Mouse (Mus musculus) kidney, postnatal 25 days (tissue): Measurements from ENCODE around the gene Vax1.

Experiments used
- DNase-seq, 2 experiments: peaks; one replicate each; pipeline ENCODE4 v3.0.0; 2021; ENCODE audit warnings: mixed read lengths in 2 of 2

The Vax1 gene

GRCm38 (mm10) chr19:59169936-59170765 is at the start of gene Vax1:
Gene Vax1, minus strand, starts transcription at chr19:59170056.
- DNase-seq: peak in 1 of 2 experiments; percentile 10

DNA sequence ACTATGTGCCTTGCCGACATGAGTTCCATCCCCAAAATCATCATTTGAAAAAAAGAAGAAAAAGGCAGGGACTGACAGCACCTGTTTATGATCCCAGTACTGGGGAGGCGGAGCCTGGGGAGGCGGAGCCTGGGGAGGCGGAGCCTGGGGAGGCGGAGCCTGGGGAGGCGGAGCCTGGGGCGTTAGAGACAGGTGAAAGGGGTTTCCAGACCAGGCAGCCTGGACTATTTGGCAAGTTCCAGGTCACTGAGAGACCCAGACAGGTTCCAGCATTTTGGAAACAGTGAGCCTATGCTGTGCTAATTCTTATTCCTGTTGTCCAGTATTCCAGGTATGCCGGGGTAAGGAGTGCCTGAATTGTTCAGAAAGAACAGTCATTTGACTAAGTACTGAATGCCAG is 49.1 kb upstream of the Vax1 start, which contains the start of gene Kcnk18:
Gene Kcnk18, plus strand, starts transcription at position 224 of the 400 bp plus-strand sequence.
- peak in 1 of 2 experiments; percentile 19 for DNase-seq

DNA sequence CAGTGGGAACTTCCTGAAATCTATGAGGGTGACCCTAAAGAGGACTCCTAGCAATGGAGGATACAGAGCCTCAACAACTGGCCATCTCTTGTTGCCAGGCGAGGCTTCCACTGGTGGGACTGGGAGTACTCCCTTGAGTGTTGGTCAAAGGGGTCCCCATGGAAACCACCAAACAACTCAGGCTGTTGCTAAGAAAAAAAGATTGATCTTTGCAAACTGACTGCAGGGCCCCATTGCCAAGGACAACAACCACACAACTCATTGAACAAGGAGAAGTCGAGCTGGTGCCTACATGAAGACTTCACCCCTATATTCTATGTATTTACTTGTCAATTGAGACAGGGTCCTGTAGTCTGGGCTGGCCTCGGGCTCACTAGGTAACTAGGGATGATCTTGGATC is 47.0 kb upstream of the Vax1 start:
- DNase-seq: no peak

DNA sequence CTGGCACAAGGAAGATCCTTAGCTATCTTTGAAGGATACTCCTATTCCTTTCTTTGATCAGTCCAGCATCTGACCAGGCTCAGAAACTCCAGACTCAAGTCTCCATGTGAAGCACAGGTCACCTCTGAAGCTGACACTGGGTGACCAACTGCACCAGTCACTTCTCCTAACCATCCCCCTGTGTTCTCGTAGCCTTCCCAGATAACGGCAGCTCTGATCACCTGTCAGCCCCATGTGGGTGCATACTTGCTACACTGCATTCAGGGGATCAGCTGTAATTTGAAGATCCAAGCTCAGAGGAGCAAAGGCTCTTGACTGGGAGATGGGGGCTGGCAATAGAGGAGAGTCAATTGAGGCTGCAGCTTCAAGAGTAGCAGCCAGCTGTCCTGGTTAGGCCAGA is 39.1 kb upstream of the Vax1 start:
- DNase-seq: no peak

DNA sequence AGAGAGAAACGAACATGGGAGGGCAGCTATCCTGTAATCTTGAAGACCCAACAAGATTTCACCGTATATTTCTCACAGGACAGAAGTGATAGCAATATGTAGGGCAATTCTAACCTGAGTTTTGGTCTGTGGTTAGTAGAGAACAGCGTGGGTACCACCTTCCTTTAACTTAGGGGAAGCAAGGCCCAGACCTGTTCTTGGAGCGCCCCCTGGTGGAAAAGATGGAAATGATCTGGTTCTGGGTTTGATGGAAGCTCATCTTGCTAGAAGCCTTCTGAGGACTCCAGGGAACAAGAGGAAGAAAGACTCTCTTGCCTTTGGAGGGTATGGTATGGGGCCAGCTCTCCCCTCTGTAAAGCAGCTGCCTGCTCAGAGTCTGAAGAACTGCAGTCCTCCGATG is 38.6 kb upstream of the Vax1 start:
- DNase-seq: peak; percentile 41 to 76

DNA sequence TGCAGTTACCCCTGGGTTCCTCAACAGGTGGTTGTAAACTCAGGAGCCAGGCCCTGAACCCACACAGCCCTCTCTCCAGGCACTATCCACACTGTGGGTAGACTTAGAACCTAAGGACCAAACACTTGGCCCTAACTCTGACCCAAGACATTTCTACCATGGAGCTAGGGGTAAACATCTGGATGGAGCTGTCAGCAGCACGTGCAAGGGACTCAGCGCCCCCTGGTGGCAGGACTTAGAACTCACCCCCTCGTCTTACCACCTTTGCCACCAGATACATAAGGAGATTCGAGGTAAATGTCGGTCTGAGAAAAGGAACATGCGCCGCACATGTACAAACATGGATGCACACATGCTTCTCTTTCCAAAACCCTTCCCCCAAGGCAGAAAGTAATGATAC is 28.3 kb upstream of the Vax1 start:
- DNase-seq: peak; percentile 75 to 87

DNA sequence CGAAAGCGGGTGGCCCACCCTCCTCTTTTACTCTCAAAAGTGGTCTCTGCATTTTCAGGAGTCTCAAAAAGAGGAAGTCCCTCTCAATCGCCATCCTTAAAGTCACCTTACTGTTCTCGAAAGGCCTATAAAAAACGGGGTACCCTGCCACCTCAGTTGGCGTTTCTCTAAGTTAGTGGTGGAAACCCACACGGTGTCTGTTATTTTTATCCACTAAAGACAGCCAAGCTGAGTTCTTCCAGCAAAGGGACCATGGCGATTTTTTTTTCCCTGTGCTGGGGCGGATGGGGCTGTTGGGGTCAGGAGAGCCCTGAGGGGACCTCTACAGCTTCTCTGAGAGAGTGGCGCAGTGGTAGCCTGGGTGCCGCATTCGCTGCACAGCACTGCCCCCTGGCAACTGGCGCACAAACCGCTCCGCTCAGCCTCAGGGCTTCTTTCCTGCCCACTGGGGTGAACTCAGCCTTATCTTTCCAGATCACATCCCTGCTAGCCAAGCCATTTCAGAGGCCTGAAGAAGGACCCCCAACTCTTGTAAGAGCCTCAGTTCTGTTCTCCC is 26.3 kb upstream of the Vax1 start:
- peak; percentile 58 to 63 for DNase-seq

DNA sequence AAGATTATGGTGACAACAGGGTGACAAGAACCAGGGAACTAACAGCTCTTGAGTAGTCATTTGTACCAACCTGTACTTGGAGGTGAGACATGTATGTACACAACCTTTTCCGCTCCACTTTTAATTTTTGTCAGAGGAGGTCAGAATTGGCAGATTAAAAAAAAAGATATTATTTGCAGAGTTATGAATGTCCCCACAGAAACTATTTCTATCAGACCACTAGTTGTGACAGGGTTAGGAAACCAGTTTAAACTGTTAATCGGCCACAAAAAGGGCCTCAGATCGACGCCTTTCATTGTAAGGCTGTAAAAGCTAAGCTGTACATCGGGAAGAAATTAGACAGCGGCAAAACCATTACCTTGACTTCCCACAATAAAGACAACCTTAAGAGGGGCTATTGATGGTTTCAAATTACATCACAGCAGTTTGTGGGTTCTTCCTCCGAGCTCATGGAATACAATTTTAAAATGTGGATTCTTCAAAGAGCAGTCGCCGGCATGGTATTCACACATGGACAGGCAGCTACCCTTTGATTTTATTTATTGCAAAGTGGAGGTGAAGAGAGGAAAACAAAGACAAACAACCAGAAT is 25.4 kb upstream of the Vax1 start:
- no peak for DNase-seq

DNA sequence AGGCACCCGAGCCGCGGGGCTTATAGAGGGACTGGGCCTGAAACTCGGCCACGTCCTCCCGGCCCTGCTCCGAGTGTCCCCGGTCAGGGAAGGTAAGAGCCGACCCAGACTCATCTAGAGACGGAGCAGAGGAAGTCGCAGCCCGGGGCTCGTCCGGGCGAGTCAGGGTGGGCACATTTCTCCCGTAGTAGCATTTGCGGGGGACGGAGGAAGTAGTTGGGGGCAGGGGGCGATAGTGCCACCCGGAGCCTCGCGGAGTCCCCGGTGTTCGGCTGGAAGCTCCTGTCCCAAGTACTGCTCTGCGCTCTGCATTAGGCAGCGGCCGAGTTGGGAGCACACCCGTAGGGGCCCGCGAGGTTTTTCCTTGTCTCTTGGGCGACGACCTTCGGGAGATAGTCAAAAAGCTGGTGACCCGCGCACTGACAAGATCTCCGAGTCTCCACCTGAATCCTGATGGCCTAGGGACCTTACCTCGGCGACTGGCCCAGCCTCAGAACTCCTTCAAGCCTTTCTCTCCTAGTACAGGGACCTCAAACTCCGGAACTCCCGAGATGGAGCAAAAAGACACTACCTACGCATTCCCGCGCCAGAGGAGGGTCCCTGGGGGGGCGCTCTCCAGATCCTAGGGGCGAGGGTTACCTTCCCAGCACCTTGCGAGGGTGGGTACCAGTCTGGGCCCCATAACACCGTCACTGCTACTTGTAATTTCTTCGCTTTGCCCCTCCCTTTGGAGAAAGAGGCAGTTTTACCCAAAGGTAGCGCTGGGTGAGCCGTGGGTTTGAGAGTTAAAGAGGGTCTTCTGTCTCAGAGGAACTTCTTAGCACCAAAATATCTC is 24.3 kb upstream of the Vax1 start:
- DNase-seq: no peak

DNA sequence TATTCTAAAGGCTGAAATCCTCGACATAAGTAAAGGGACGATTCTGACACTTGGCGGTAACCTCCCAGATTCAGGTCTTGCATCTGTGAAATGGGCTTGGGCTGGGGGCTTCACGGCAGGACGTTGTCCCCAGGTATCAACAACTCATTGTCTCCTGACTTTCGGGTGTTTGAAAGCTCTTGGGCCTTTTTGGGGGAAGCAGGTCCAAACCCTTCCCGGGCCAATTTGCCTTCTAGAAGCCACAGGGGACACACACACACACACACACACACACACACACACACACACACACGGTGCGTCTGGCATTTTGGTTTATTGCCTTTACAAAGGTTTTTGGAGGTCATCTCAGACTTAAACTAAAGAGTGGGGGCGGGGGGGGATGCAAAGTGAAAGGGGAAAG is 23.6 kb upstream of the Vax1 start:
- DNase-seq: no peak

DNA sequence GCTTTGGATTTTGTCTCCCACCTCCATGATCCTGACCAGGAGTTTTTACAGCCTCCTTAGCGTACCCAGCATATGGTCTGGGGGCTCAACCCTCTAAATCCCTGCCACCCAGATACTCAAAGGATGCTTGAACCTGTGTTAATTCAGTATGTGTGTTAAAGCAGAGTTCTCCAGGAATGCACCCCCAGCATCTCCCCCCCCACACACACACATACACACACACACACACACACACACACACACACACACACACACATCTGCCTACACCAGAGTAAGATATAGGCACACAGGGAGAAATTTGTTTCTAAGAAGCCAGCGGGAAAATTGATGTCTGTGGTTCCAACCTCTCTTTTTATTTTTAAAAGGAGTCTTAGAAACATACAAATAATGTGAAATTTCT is 22.6 kb upstream of the Vax1 start:
- no peak for DNase-seq

GRCm38 (mm10) chr19:59191123-59191505 is 21.3 kb upstream of the Vax1 start:
- DNase-seq: no peak

DNA sequence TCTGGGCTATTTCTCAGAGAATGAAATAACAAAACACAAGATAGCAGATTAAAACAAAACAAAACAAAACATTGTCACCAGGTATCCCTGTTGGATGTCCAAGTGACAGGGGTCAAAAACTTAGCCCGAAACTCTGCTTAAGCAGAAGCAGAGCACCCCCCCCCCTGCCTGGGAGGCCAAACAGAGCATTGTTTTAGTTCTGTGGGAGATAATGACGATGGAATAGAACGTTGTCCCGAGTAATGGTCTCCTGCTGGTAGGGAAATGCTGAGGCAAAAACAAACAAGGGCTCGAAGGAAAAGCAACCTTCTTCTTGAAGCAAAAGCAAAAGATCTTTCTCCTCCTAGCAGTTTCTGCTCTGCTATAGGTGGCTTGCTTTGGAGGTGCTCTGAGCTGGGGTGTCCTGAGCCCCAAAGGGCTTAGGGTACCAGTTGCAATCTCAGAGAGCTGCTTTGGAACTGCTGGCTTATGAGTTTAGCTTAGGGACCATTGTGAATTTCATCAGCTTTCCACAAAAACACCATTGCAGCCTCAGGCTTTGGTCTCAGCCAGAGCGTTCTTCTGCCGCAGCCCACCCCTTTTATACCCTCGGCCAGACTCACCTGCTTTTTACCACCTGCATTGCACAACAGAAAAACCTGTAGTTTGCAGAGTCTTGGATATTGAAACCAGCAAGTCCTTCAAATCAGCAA is 20.7 kb upstream of the Vax1 start:
- no peak for DNase-seq

DNA sequence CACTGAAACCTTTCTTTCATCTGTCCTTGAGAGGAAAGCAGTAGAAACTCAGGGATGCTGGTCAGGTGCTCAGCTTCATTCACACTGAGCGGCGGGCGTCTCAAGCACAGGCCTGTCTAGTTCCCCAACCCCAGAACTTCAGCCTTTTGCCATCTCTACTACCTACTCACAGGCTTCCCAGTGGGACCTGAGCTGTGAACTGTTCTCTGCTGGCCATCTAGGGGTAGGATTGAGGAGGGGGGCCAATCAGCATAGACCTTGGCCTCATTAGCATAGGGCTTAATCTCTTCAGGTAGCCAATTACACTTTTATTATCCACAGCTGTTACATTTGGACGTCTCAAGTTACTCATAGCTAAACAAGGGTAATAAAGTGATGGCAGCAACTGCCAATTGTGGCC is 19.1 kb upstream of the Vax1 start:
- DNase-seq: no peak

GRCm38 (mm10) chr19:59184000-59184399 is 14.1 kb upstream of the Vax1 start:
- peak; percentile 91 to 95 for DNase-seq

DNA sequence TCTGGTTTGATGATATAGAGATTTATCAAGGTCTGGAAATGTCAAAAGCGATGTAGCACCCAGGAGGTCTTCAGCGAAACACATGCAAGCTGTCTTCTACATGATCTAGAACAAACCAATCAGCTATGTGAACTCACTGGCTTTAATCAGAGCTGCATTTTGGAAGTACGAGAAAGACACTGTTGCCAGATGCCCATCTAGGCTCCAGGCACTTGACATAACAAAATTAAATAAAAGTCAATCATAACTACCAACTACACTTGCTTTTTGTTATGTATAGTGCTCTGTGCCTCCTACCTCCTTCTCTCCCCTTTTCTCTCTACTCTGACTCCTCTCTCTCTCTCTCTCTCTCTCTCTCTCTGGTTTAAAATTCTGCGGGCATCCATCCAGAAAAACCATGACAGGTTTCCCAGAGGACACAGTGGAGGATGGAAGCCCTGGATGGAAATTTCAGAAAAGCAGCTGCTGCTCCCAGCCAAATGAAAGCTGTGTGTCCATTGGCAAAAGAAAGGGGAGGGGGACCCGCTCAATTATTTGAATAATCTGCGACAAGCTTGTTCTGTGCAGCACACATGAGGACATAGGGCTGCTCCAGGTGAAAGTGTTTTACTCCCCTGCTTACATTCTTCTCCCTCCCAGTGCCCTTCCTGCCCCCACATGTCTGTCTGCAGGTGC is 3.6 kb upstream of the Vax1 start:
- no peak for DNase-seq

DNA sequence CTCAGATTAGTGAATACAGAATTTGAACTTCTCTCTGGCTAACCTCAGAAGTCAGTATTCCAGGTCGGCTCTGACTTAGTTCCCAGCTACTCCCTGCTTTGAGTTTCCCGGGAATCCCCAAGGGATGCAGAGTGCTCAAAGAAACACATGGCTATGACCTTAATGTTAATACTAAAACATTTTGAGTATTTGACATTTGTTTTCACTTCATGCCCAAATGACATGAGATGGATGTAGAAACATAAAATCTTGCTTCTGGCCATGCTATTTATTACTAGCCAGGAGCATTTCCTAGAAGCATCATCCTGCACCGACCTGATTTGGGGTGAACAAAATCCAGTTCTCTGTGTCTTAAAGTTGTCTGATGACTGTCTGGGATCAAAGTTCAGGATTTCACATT is 2.9 kb upstream of the Vax1 start:
- DNase-seq: no peak

GRCm38 (mm10) chr19:59171871-59172245 is 2.0 kb upstream of the Vax1 start:
- no peak for DNase-seq

GRCm38 (mm10) chr19:59171151-59171870 is 1.5 kb upstream of the Vax1 start:
- DNase-seq: no peak

- DNase-seq: no peak
Measured at GRCm38 (mm10) chr19:59170766-59171095, 875 bp upstream of the Vax1 start.

DNA sequence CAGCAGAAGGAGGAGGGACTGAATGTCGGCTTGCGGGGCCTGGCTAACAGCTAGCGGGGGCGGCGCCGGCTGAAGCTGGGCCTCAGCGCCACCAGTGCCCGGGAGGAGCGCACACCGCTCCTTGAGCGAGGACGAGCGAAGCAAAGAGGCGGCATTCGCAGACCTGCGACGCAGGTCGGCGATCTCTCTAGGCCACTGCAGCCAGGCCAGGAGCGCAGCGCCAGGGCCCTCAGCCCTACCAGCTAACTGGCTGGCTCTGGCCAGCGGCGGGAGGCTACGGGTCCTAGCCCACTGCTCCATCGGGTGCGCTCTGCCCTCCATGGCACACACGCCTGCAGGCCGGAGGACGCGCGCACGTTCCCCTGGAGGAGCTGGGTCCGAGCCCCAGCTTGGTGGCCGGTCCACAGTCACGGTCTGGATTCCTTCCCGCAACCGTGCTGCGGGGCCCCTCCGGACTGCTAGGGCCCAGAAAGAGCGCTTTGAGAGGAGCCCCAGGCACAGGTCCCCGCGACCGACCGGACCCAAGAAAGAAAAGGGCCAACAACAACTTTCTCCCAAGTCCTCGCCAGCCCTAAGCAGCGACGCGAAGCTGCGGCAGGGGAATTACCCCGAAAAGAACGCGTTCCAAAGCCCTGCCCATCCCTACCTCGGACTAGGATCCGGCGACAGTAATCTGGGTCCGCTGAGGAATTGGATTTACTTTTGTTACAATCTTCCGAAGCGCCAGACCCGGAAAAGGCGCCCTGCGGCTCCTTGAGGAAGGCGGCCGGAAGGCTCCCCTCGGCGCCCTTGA is 517 bp downstream of the Vax1 start:
- peak in 1 of 2 experiments; percentile 37 for DNase-seq
